ENCODE assay signal across 7 mouse cellular contexts in genomic region chr5:146963118-146963936, GRCm38 (mm10). TPM values are rescaled to one million over a fixed set of nuclear protein-coding genes. Genes with fewer than 3 reads are reported as not detected.
DNase-seq lines count a peak whose midpoint lies in the region; ATAC-seq lines count a peak whose summit lies in the region.

Mtif3 (minus strand) TSS chr5:146963800.

- H3K9ac ChIP-seq in midbrain, embryonic 13.5 days (replicated peaks) = peak within 1 kb of the TSS; percentile 83

- no peaks in the 10 kb centered on the region for H3K9me3 ChIP-seq in embryonic facial prominence, embryonic 10.5 days
- no peaks in the 10 kb centered on the region for H3K9me3 ChIP-seq in limb, embryonic 10.5 days (replicated peaks)
- no peaks in the 10 kb centered on the region for H3K9me3 ChIP-seq in midbrain, embryonic 13.5 days

- DNase-seq in adrenal gland, postnatal 10 days = peak; percentile 85
- peak; percentile 90 for DNase-seq in embryonic facial prominence, embryonic 10.5 days (ENCODE audit: low spot score)
- no peak for DNase-seq in gonadal fat pad, adult 2 months (ENCODE audit: low read depth)
- DNase-seq in kidney, adult 11 months = peak; percentile 84
- peak; percentile 91 for DNase-seq in limb, embryonic 10.5 days (ENCODE audit: low spot score)
- peak; percentile 77 for DNase-seq in spleen, adult 12 weeks (ENCODE audit: low spot score)

- H3K4me1 ChIP-seq in embryonic facial prominence, embryonic 10.5 days = peaks cover 11% of the 10 kb centered on the region
- peaks cover 9% of the 10 kb centered on the region for H3K4me1 ChIP-seq in limb, embryonic 10.5 days
- peaks cover 8% of the 10 kb centered on the region for H3K4me1 ChIP-seq in midbrain, embryonic 13.5 days (replicated peaks)

- 2% methylated on average over 46 of the region's 46 CpGs for WGBS in embryonic facial prominence, embryonic 10.5 days
- 2% methylated on average over 46 of the region's 46 CpGs for WGBS in limb, embryonic 10.5 days
- WGBS in midbrain, embryonic 13.5 days = 2% methylated on average over 46 of the region's 46 CpGs

- H3K36me3 ChIP-seq in embryonic facial prominence, embryonic 10.5 days (replicated peaks) = peaks cover 13% of the 10 kb centered on the region
- H3K36me3 ChIP-seq in limb, embryonic 10.5 days = peaks cover 18% of the 10 kb centered on the region
- H3K36me3 ChIP-seq in midbrain, embryonic 13.5 days = peaks cover 18% of the 10 kb centered on the region

- peak within 1 kb of the TSS; percentile 94 for H3K4me3 ChIP-seq in embryonic facial prominence, embryonic 10.5 days
- peak within 1 kb of the TSS; percentile 83 for H3K4me3 ChIP-seq in limb, embryonic 10.5 days
- H3K4me3 ChIP-seq in midbrain, embryonic 13.5 days (replicated peaks) = peak within 1 kb of the TSS; percentile 90

- H3K27me3 ChIP-seq in embryonic facial prominence, embryonic 10.5 days (replicated peaks; ENCODE audit: low read depth, poor library complexity, severe bottlenecking) = 0 out of 2 replicates have a peak, but pooled peaks cover 5% of the 10 kb centered on the region
- no peaks in the 10 kb centered on the region for H3K27me3 ChIP-seq in limb, embryonic 10.5 days (ENCODE audit: low read depth, poor library complexity, severe bottlenecking)
- no peaks in the 10 kb centered on the region for H3K27me3 ChIP-seq in midbrain, embryonic 13.5 days

- peak; percentile 90 for ATAC-seq in midbrain, embryonic 13.5 days

- H3K27ac ChIP-seq in embryonic facial prominence, embryonic 10.5 days (replicated peaks) = peak within 1 kb of the TSS; percentile 92
- H3K27ac ChIP-seq in limb, embryonic 10.5 days = peak within 1 kb of the TSS; percentile 87
- peak within 1 kb of the TSS; percentile 71 for H3K27ac ChIP-seq in midbrain, embryonic 13.5 days

- peak within 1 kb of the TSS; percentile 81 for H3K4me2 ChIP-seq in midbrain, embryonic 13.5 days (replicated peaks)

RNA-seq across cellular contexts. Expression of gene Mtif3, which starts in this region (rescaled TPM):
- 10 to 100 TPM; 28.9 to 36.7 TPM for total RNA-seq in adrenal gland, postnatal 10 days (2021)
- polyA plus RNA-seq in embryonic facial prominence, embryonic 10.5 days (2016; fragmentation: Nextera tagmentation; extraction: Ambion mirVana) = 20.4 and 24.0 TPM in 2 replicates
- polyA plus RNA-seq in gonadal fat pad, adult 2 months (2012; rRNA removed) = 10.5 and 10.7 TPM in 2 replicates
- 19.1 and 21.0 TPM in 2 replicates for polyA plus RNA-seq in limb, embryonic 10.5 days (2016; fragmentation: Nextera tagmentation; extraction: Ambion mirVana)
- polyA plus RNA-seq in midbrain, embryonic 13.5 days (2015; fragmentation: Nextera tagmentation; extraction: Ambion mirVana) = 25.9 and 30.6 TPM in 2 replicates
